Mouse (Mus musculus): ENCODE measurements at regions not wholly inside any gene's neighbourhood (a gene's known extent, or its start where the extent isn't known, plus 50 kb on each side); places are given as distances from the start of the nearest gene placed in this dataset.

GRCm38 (mm10) chr17:52195804-52196203 is 362.7 kb upstream of the Satb1 start:
- no peak for TF ChIP-seq CTCF (conservative IDR thresholded peaks at IDR 0.05; ENCODE audit: insufficient read depth, insufficient read length, low read depth, low read length)
- TF ChIP-seq POLR2A (IDR thresholded peaks at IDR 0.05; ENCODE audit: low read depth, low read length): no peak
